Mouse (Mus musculus): Measurements from ENCODE around the gene Spsb2.

The Spsb2 gene

GRCm38 (mm10) chr6:124858561-124859318, 50.3 kb downstream of the Spsb2 start:
- DNase-seq, result no peak

DNA sequence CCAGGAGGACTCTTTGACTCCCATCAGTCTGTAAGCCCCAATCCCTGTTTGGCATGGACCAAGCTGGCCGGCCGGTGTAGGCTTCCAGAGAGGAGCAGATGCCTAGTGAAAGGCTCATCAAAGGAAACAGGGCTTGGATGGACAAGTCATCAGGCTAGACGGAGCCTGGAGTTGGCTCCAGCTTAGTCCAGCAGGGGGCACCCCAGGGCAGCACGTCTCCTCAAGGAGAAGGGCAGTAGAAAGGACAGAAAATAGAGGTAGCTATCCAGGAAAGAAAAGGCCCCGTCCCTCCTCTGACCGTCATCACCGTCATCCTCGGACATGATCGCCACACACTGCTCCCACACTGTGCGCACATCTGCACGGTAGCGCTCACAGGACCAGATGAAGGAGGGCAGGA, 51.3 kb downstream of the Spsb2 start:
- DNase-seq, result peak; percentile 96
